Mouse (Mus musculus) hindbrain, embryonic 14.5 days (tissue): Measurements from ENCODE around the gene Ccm2l. TPM values are rescaled to one million over a fixed set of nuclear protein-coding genes. Genes with fewer than 3 reads are reported as not detected.

Experiments
- ATAC-seq: fragments of 200-750 bp; cut with Nextera tagmentation; 2 replicates; pipeline ENCODE4 v1.8.0; 2017; ENCODE audit warnings: moderate number of reproducible peaks, mild to moderate bottlenecking, moderate TSS enrichment, moderate library complexity; ENCODE audit not compliant: low FRiP score
- DNase-seq: peaks from one replicate; pipeline ENCODE4 v3.0.0-alpha.2; 2015; ENCODE audit warnings: low spot score
- H3K27ac ChIP-seq: fragments of 300-500 bp; sonication (generic); 2 replicates; pipeline ENCODE4 v1.5.1; 2014; ENCODE audit warnings: mild to moderate bottlenecking, moderate library complexity
- H3K27me3 ChIP-seq: fragments of 300-500 bp; sonication (generic); 2 replicates; pipeline ENCODE4 v1.6.1; 2014; ENCODE audit warnings: mild to moderate bottlenecking, low read length, mixed read lengths; ENCODE audit not compliant: control insufficient read depth, insufficient read depth
- H3K36me3 ChIP-seq: fragments of 300-500 bp; sonication (generic); replicated peaks from 2 replicates; pipeline ENCODE4 v1.6.1; 2014; ENCODE audit not compliant: control insufficient read depth, insufficient read depth
- H3K4me1 ChIP-seq: fragments of 300-500 bp; sonication (generic); replicated peaks from 2 replicates; pipeline ENCODE4 v1.6.1; 2014; ENCODE audit warnings: antibody characterized with exemption, low read length, mixed read lengths; ENCODE audit not compliant: control insufficient read depth, insufficient read depth
- H3K4me2 ChIP-seq: fragments of 300-500 bp; sonication (generic); replicated peaks from 2 replicates; pipeline ENCODE4 v1.6.1; 2014; ENCODE audit warnings: mild to moderate bottlenecking, moderate library complexity
- H3K4me3 ChIP-seq: fragments of 300-500 bp; sonication (generic); replicated peaks from 2 replicates; pipeline ENCODE4 v1.5.1; 2014; ENCODE audit warnings: mild to moderate bottlenecking, low read length
- H3K9ac ChIP-seq: fragments of 300-500 bp; sonication (generic); 2 replicates; pipeline ENCODE4 v1.6.1; 2014
- H3K9me3 ChIP-seq: fragments of 300-500 bp; sonication (generic); 2 replicates; pipeline ENCODE4 v1.6.1; 2016; ENCODE audit warnings: low read length; ENCODE audit not compliant: control insufficient read depth
- WGBS: fragments of 180-500 bp; shearing (Covaris S2); extraction: QIAGEN DNeasy Blood & Tissue Kit; methylation state at CpG from one replicate; pipeline ENCODE4 v1.1.7; 2014; 5-methylcytosine and 5-hydroxymethylcytosine counted together
- polyA plus RNA-seq: library from polyadenylated mRNA; unstranded; fragments of >200 nt; fragmentation: Nextera tagmentation; extraction: Ambion mirVana; gene quantifications from 2 replicates; pipeline ENCODE4 v1.2.1, GENCODE M21; 2014

Gene Ccm2l
- polyA plus RNA-seq, 1 experiment from 2014 or later: 2.4 TPM

DNA sequence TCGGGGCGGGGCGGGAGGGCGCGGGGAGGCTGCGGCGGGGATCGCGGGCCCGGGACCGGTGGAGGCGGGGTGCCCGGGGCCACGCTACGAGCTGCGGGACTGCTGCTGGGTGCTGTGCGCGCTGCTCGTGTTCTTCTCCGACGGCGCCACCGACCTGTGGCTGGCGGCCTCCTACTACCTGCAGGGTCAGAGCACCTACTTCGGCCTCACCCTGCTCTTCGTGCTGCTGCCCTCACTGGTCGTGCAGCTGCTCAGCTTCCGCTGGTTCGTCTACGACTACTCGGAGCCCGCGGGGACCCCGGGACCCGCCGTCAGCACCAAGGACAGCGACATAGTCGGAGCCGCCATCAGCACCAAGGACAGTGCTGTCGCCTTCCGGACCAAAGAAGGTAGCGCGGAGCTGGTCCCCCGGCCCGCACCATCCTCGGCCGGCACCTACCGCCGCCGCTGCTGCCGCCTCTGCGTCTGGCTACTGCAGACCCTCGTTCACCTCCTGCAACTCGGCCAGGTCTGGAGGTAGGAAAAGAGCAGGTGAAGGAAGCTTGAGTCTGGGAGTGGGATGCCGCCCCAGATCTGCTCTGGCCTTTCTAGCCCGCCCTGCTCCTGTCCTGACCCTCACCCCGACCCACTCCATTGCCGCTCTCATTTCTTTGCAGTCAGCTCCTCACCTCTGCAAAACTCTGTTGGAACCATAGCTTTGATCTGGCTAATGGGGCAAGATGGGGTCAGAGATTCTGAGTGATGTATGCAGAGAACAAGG is 33.5 kb upstream of the Ccm2l start:
- ATAC-seq (peak; percentile 22; the same call in 1 of the 2 replicates), DNase-seq (peak; percentile 80)
- no peaks in the 10 kb centered on the region for H3K27me3 ChIP-seq
- peak overlapping the region; percentile 67 for H3K4me3 ChIP-seq
- WGBS: 1% methylated on average over 50 of the region's 58 CpGs
- H3K27ac ChIP-seq: peak overlapping the region; percentile 89
- no peaks in the 10 kb centered on the region for H3K9me3 ChIP-seq
- peak overlapping the region; percentile 70 for H3K9ac ChIP-seq
- peaks cover 46% of the 10 kb centered on the region for H3K4me1 ChIP-seq
- H3K36me3 ChIP-seq: no peaks in the 10 kb centered on the region
- H3K4me2 ChIP-seq: peak overlapping the region; percentile 87

DNA sequence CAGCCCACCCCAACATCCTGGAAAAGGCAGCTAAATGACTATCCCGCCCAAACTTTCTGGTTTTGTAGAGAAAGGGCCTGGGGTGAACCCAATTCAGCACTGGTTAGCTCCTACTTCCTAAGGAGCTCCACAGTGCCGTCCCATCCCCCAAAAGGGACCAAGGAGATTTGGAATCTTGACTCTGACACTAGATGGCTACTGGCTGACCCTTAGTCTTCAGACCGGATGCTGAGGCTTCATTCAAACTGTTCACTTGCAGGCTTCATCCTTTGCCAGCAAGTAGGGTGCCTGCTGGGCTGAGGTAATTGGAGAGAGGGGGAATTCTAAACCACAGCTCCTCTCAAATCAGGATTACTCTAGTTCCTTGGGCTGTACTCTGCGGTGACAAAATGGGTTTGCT is 32.8 kb upstream of the Ccm2l start:
- Histone ChIP-seq H3K27ac (no peak overlapping the region), H3K9ac (peak overlapping the region; percentile 70), H3K4me3 (peak overlapping the region; percentile 67), H3K36me3 (no peaks in the 10 kb centered on the region), H3K9me3 (no peaks in the 10 kb centered on the region), H3K27me3 (no peaks in the 10 kb centered on the region), H3K4me1 (peaks cover 46% of the 10 kb centered on the region), H3K4me2 (peak overlapping the region; percentile 87)
- WGBS: 13% methylated on average over 4 of the region's 4 CpGs
- ATAC-seq: no peak
- no peak for DNase-seq

DNA sequence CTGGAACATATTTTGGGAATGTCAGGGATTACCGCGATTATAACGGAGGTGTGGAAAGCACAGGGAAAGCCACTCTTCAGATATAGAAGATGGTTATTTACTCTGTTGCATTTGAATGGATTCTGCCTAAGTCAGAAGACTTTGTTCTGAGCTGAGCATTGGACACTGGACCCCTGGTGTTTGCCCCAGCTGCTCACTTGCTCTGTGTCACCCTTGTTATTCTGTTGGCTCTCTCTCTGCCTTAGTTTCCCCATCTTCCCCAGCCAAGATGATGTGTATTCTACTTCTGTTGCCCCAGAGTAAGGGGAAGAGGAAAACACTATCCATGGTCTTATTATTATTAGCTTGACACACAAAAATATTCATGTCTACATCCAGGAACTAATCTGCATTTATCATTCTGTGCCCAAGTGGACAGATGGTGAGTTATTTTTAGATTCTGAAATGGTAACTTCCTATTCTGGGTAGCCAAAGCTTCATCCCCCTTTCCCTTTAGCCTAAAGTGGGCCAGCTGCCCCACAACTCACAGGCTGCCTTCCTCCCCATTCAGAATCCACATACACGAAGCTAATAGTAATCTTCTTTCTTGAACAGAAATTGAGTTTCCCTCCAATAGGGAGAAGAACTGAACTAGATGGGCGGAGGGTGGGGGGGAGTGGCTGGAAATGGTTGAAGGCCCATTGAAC is 32.1 kb upstream of the Ccm2l start:
- Histone ChIP-seq H3K27ac (no peak overlapping the region), H3K4me1 (peaks cover 50% of the 10 kb centered on the region), H3K9me3 (no peaks in the 10 kb centered on the region), H3K36me3 (no peaks in the 10 kb centered on the region), H3K27me3 (no peaks in the 10 kb centered on the region), H3K4me2 (peak overlapping the region; percentile 87), H3K9ac (peak overlapping the region; percentile 70), H3K4me3 (peak overlapping the region; percentile 67)
- no peak for DNase-seq
- 63% methylated on average over 5 of the region's 5 CpGs for WGBS
- no peak for ATAC-seq

DNA sequence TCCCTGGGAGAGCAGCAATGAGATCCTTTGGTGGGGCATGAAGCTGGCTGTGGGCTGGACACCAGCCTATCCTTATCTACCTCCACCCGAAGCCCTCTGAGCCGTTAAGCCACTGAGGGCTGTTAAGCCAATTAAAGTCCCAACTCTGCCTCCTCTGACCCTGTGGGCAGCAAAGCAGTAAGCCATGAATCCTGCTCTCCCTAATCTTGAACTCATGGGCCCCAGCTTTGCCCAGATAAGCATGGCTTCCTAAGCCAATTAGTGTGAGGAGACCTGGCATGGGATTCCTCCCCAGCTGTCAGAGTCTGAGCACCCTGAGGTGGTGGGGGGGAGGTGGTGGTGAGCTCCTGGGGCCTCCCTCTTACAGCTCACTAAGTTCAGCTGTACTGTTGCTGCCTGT is 29.1 kb upstream of the Ccm2l start:
- no peak overlapping the region for H3K9ac ChIP-seq
- ATAC-seq: no peak

DNA sequence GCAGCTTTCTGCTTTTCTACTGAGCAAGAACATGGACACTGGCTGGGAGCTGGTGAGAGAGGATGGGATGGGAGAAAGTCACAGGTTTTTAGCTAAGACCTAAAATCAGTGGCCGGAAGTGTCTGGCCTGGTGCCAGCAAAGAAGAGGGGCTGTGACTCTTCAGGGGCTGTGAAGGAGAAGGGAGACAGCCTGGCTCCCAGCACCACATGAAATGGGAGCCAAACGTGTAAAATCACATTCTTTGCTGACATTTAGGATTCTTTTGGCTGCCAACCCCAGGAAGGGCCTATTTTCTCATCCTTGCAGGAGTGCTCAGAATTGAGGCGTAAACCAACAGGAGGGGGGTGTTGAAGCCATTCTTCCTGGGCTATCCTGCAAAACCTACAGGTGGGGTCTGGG is 21.9 kb upstream of the Ccm2l start:
- Histone ChIP-seq H3K9me3 (no peaks in the 10 kb centered on the region), H3K9ac (no peak overlapping the region), H3K4me2 (no peak overlapping the region), H3K36me3 (no peaks in the 10 kb centered on the region), H3K4me3 (no peak overlapping the region), H3K27me3 (no peaks in the 10 kb centered on the region), H3K4me1 (peaks cover 4% of the 10 kb centered on the region; the same call in 1 of the 2 replicates), H3K27ac (no peak overlapping the region)
- WGBS: 51% methylated on average over 3 of the region's 3 CpGs
- ATAC-seq (no peak), DNase-seq (no peak)

More for the DNA sequence above, 29.1 kb upstream of the Ccm2l start:
- DNase-seq: no peak
- H3K27ac ChIP-seq: no peak overlapping the region
- no peaks in the 10 kb centered on the region for H3K36me3 ChIP-seq
- H3K4me2 ChIP-seq: no peak overlapping the region
- peaks cover 41% of the 10 kb centered on the region for H3K4me1 ChIP-seq
- no peak overlapping the region for H3K4me3 ChIP-seq
- 33% methylated on average over 2 of the region's 2 CpGs for WGBS
- no peaks in the 10 kb centered on the region for H3K9me3 ChIP-seq
- no peaks in the 10 kb centered on the region for H3K27me3 ChIP-seq

DNA sequence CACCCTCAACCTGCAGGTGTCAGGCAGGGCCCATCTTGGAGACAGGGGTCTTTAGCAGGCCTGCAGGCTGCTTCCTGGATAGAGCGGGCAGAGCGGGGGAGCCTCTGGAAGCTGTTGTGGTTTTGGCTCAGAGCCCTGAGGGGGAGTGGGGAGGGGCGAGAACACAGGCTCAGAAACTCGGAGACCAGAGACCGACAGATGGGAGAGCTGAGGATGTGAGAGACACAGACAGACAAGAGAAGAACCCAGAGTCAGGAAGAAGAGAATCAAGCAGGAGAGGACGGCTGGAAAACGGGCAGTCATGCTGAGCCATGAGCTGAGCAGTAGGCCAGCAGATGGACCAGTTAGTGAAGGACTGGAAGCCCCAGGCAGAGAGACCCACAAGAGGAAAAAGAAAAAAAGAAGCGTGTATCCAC is 19.9 kb upstream of the Ccm2l start:
- Histone ChIP-seq H3K4me2 (no peak overlapping the region), H3K9me3 (no peaks in the 10 kb centered on the region), H3K4me1 (peaks cover 15% of the 10 kb centered on the region), H3K9ac (no peak overlapping the region), H3K27me3 (no peaks in the 10 kb centered on the region), H3K27ac (peak overlapping the region; percentile 55), H3K4me3 (no peak overlapping the region), H3K36me3 (no peaks in the 10 kb centered on the region)
- DNase-seq (peak; percentile 57), ATAC-seq (peak; percentile 37; the same call in 1 of the 2 replicates)
- 25% methylated on average over 8 of the region's 8 CpGs for WGBS

DNA sequence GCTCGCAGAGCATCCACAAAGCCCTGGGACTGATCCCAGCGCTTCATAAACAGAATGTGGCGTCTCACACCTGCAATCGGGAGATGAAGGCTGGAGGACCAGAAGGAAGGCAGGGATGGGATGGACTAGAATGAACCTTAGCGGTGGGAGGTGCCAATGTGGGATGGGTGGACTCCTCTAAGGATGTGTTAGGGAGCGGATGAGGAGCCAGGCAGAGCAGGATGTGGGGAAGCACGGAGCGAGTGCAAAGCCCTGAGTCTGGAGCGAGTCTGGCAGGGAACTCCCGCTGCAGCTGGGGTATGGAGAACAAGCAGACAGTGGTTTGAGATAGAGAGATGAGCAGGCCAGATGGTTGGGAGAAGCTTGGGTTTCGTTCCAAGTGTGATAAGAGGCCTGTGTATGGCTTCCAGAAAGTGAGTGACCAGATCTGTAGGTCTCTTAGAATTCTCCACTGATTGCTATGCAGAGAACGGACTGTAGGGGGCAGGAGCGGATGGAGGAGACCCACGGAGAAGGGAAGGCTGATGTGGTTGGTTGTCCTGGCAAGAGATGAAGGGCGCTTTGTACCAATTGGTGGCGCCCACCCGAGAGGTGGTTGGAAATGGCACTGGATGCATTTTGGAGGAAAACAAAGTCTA is 17.8 kb upstream of the Ccm2l start:
- 43% methylated on average over 17 of the region's 17 CpGs for WGBS
- Histone ChIP-seq H3K4me1 (peaks cover 15% of the 10 kb centered on the region), H3K36me3 (no peaks in the 10 kb centered on the region), H3K4me3 (no peak overlapping the region), H3K9me3 (no peaks in the 10 kb centered on the region), H3K4me2 (no peak overlapping the region), H3K27me3 (peaks cover 11% of the 10 kb centered on the region), H3K27ac (peak overlapping the region; percentile 82; the same call in 1 of the 2 replicates), H3K9ac (no peak overlapping the region)
- ATAC-seq (no peak), DNase-seq (peak; percentile 64)

DNA sequence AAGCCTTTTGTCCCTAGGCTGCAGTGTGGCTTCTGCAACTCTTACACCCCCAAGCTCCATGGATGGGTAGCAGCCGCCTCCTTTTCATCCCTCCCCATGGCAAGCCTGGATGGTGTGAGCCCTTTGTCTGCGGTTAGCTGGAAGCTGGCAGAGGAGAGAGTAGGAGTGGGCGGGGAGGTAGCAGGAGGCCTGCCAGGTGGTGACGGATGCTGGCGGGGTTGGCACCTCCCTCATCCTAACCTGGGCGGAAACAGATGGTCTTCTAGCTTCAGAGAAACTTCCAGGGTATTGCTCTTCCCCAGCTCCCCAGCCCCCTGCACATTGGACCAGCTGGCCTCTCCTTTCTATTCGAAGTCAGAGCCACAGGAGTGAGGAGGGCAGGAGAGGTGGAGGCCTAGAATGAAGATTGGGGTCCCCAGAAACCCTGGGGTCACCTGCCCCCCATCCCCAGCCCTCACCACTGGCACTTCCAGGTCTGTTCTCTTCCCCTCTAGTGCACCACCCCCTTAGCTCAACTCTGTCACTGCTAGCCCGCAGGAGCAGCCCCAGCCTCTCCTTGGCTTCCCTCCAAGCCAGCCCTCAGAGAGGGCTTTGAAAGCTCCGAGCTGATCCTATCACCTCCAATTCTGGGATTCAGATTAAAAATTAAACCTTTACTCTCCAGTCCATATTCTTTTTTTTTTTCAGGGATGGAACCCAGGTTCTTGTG is 16.3 kb upstream of the Ccm2l start:
- WGBS: 27% methylated on average over 9 of the region's 9 CpGs
- no peak overlapping the region for H3K4me3 ChIP-seq
- H3K27me3 ChIP-seq: peaks cover 12% of the 10 kb centered on the region
- DNase-seq: peak; percentile 63
- H3K27ac ChIP-seq: peak overlapping the region; percentile 82
- peak overlapping the region; percentile 49; the same call in 1 of the 2 replicates for H3K9ac ChIP-seq
- peaks cover 15% of the 10 kb centered on the region for H3K4me1 ChIP-seq
- H3K4me2 ChIP-seq: no peak overlapping the region
- peak; percentile 64; the same call in 1 of the 2 replicates for ATAC-seq
- no peaks in the 10 kb centered on the region for H3K9me3 ChIP-seq
- peaks cover 6% of the 10 kb centered on the region for H3K36me3 ChIP-seq

DNA sequence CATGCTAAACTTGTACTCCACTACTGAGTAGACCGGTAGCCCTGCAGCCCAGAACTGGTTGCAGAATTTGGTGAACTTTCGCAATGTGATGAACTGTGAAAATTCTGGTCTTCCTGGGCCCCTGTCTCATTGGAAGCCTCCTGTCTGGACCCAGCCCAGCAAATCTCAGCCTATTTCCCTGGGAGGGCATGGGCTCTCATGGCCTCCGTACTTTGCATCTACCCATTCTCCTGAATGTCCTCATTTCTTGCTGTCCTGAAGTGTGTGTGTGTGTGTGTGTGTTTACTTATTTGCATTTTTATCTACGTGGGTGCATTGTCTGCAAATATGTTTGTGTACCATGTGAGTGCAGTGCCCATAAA is 15.8 kb upstream of the Ccm2l start:
- Histone ChIP-seq H3K27me3 (peaks cover 12% of the 10 kb centered on the region), H3K4me3 (no peak overlapping the region), H3K36me3 (peaks cover 12% of the 10 kb centered on the region), H3K27ac (peak overlapping the region; percentile 82), H3K9me3 (no peaks in the 10 kb centered on the region), H3K9ac (no peak overlapping the region), H3K4me2 (no peak overlapping the region), H3K4me1 (peaks cover 15% of the 10 kb centered on the region)
- ATAC-seq: no peak
- WGBS: 76% methylated on average over 4 of the region's 4 CpGs
- no peak for DNase-seq
